Mouse (Mus musculus) limb, embryonic 13.5 days (tissue): Measurements from ENCODE around the gene Galntl6. TPM values are rescaled to one million over a fixed set of nuclear protein-coding genes. Genes with fewer than 3 reads are reported as not detected.
"Not testable (repeated sequence)": the region's sequence is repeated elsewhere in the genome, so short reads cannot be mapped to it uniquely, and the experiment has no call there.

Source experiments
- ATAC-seq: fragments of 200-750 bp; cut with Nextera tagmentation; 2 replicates; pipeline ENCODE4 v1.8.0; 2017; ENCODE audit warnings: low read depth, moderate number of reproducible peaks, moderate TSS enrichment; ENCODE audit not compliant: low FRiP score
- H3K27ac ChIP-seq: fragments of 300-500 bp; sonication (generic); 2 replicates; pipeline ENCODE4 v1.5.1; 2015; ENCODE audit warnings: inconsistent platforms, mild to moderate bottlenecking, moderate library complexity
- H3K27me3 ChIP-seq: fragments of 300-500 bp; sonication (generic); 2 replicates; pipeline ENCODE4 v1.6.1; 2015; ENCODE audit warnings: mild to moderate bottlenecking, inconsistent platforms
- H3K36me3 ChIP-seq: fragments of 300-500 bp; sonication (generic); 2 replicates; pipeline ENCODE4 v1.6.1; 2015; ENCODE audit warnings: inconsistent platforms, mild to moderate bottlenecking, moderate library complexity
- H3K4me1 ChIP-seq: fragments of 300-500 bp; sonication (generic); 2 replicates; pipeline ENCODE4 v1.6.1; 2015; ENCODE audit warnings: inconsistent platforms
- H3K4me2 ChIP-seq: fragments of 300-500 bp; sonication (generic); replicated peaks from 2 replicates; pipeline ENCODE4 v1.6.1; 2015; ENCODE audit warnings: inconsistent platforms, mild to moderate bottlenecking, moderate library complexity
- H3K4me3 ChIP-seq: fragments of 300-500 bp; sonication (generic); 2 replicates; pipeline ENCODE4 v1.5.1; 2015; ENCODE audit warnings: moderate library complexity, mild to moderate bottlenecking, inconsistent platforms
- H3K9ac ChIP-seq: fragments of 300-500 bp; sonication (generic); 2 replicates; pipeline ENCODE4 v1.6.1; 2015; ENCODE audit warnings: mild to moderate bottlenecking, inconsistent platforms
- H3K9me3 ChIP-seq: fragments of 300-500 bp; sonication (generic); 2 replicates; pipeline ENCODE4 v1.6.1; 2016; ENCODE audit warnings: inconsistent platforms
- WGBS: fragments of 180-500 bp; shearing (Covaris S2); methylation state at CpG from one replicate; pipeline ENCODE4 v1.1.7; 2015; 5-methylcytosine and 5-hydroxymethylcytosine counted together
- polyA plus RNA-seq: library from polyadenylated mRNA; unstranded; fragments of >200 nt; fragmentation: Nextera tagmentation; extraction: Ambion mirVana; gene quantifications from 2 replicates; pipeline ENCODE4 v1.2.1, GENCODE M21; 2015

Galntl6 gene
- polyA plus RNA-seq, 1 experiment from 2014 or later: 1.5 TPM

GRCm38 (mm10) chr8:58575346-58575745, 337.1 kb downstream of the Galntl6 start:
- no peaks in the 10 kb centered on the region for H3K36me3 ChIP-seq
- no peaks in the 10 kb centered on the region for H3K9me3 ChIP-seq
- no peaks in the 10 kb centered on the region for H3K27me3 ChIP-seq
- H3K4me2 ChIP-seq: no peak overlapping the region
- H3K27ac ChIP-seq: no peak overlapping the region
- WGBS: 79% methylated on average over 1 of the region's 1 CpGs
- no peaks in the 10 kb centered on the region for H3K4me1 ChIP-seq
- H3K4me3 ChIP-seq: no peak overlapping the region
- no peak for ATAC-seq
- H3K9ac ChIP-seq: no peak overlapping the region

DNA sequence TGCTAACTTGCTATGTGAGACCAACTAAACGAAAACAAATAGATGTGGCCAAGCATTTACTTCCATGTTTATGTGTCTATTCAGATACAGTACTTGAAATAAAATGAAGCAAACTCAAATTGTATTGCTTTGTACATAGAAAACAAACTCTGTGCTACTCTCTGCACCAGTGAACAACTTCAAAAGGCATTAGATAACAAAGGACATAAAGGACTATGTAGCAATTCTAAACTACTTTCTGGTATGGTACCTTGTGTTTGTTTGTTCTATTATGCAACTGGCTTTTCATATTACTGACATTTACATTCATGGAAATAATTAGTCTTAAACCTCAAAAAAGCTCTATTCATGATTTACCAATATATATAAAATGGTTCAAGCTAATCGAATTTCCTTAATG, 344.4 kb downstream of the Galntl6 start:
- no peak overlapping the region for H3K27ac ChIP-seq
- H3K36me3 ChIP-seq: no peaks in the 10 kb centered on the region
- no peak overlapping the region for H3K4me3 ChIP-seq
- WGBS: 72% methylated on average over 2 of the region's 2 CpGs
- ATAC-seq: no peak
- no peaks in the 10 kb centered on the region for H3K4me1 ChIP-seq
- no peaks in the 10 kb centered on the region for H3K27me3 ChIP-seq
- no peak overlapping the region for H3K4me2 ChIP-seq
- H3K9me3 ChIP-seq: no peaks in the 10 kb centered on the region
- no peak overlapping the region for H3K9ac ChIP-seq

GRCm38 (mm10) chr8:58566115-58566514, 346.3 kb downstream of the Galntl6 start:
- H3K9me3 ChIP-seq: no peaks in the 10 kb centered on the region
- WGBS: 58% methylated on average over 2 of the region's 2 CpGs
- H3K27ac ChIP-seq: no peak overlapping the region
- H3K27me3 ChIP-seq: no peaks in the 10 kb centered on the region
- no peak overlapping the region for H3K9ac ChIP-seq
- H3K4me1 ChIP-seq: no peaks in the 10 kb centered on the region
- H3K36me3 ChIP-seq: no peaks in the 10 kb centered on the region
- no peak overlapping the region for H3K4me2 ChIP-seq
- ATAC-seq: no peak
- H3K4me3 ChIP-seq: no peak overlapping the region

DNA sequence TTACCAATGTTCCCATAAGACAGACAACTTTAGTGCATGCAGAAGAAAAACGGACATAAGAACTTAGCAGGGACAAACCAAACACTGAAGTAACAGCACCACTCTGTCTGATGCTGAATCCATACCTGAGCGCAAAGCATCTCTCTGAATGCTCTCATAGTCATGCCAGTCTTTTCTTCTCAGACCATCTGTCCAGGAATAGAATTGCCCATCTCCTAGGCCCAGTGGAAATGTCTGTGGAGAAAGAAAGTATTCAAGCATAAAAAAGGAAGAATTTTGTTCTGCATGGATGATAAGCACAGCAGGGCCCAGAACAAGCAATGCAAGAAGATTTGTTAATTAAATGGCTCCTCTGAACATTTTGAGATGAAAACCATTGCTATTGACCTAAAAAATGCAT, 376.7 kb downstream of the Galntl6 start:
- Histone ChIP-seq H3K4me3 (no peak overlapping the region), H3K27me3 (no peaks in the 10 kb centered on the region), H3K36me3 (no peaks in the 10 kb centered on the region), H3K9me3 (no peaks in the 10 kb centered on the region), H3K27ac (no peak overlapping the region), H3K4me1 (no peaks in the 10 kb centered on the region), H3K9ac (no peak overlapping the region), H3K4me2 (no peak overlapping the region)
- no peak for ATAC-seq
- WGBS: 94% methylated on average over 2 of the region's 2 CpGs

DNA sequence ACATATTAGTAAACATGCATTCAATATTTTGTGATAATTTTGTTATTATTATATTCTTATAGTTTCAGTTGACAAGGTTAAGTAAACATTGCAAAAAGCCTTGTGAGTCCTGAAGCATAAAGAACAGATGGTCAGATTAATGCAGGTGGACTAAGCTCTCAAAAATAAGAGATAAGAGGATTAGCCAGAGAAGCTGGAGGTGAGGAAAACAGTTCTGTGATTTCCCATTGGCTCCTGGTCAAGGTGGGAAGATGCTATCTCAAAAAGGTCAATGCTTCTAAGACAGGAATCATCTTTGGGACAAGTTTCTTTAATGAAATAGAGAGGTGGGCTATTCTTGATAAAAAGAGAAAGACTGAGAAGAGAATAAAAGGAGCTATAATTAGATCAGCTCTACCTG, 377.8 kb downstream of the Galntl6 start:
- no peaks in the 10 kb centered on the region for H3K9me3 ChIP-seq
- H3K4me2 ChIP-seq: no peak overlapping the region
- no peak overlapping the region for H3K4me3 ChIP-seq
- no peak for ATAC-seq
- no peak overlapping the region for H3K9ac ChIP-seq
- no peaks in the 10 kb centered on the region for H3K36me3 ChIP-seq
- no peaks in the 10 kb centered on the region for H3K4me1 ChIP-seq
- no peaks in the 10 kb centered on the region for H3K27me3 ChIP-seq
- H3K27ac ChIP-seq: no peak overlapping the region

DNA sequence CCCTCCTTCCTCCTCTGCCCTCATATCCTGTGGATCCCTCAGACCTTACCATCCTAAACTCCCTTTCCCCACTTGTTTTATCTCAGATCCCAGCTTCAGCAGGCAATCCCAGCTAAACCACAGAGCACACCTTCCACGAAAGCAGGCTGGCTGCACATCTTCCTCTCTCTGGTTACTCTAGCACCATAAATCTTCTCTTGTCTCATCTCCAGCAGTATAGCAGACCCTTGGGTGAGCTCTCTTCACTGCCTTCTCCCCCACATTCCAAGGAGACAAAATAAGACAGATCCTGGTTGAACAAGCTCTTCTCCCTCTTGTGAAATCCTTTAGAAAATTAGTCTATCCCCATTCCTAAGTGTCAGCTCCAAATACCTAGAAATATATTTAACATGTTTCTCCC, 389.0 kb downstream of the Galntl6 start:
- Histone ChIP-seq H3K9me3 (no peaks in the 10 kb centered on the region), H3K27me3 (no peaks in the 10 kb centered on the region), H3K4me1 (no peaks in the 10 kb centered on the region), H3K27ac (no peak overlapping the region), H3K9ac (no peak overlapping the region), H3K4me2 (no peak overlapping the region), H3K4me3 (no peak overlapping the region), H3K36me3 (no peaks in the 10 kb centered on the region)
- WGBS: 10% methylated on average over 1 of the region's 1 CpGs
- no peak for ATAC-seq

GRCm38 (mm10) chr8:58521932-58522331, 390.5 kb downstream of the Galntl6 start:
- no peaks in the 10 kb centered on the region for H3K4me1 ChIP-seq
- H3K27ac ChIP-seq: no peak overlapping the region
- H3K9me3 ChIP-seq: no peaks in the 10 kb centered on the region
- H3K4me2 ChIP-seq: no peak overlapping the region
- no peak overlapping the region for H3K9ac ChIP-seq
- ATAC-seq: no peak
- no peaks in the 10 kb centered on the region for H3K36me3 ChIP-seq
- no peak overlapping the region for H3K4me3 ChIP-seq
- H3K27me3 ChIP-seq: no peaks in the 10 kb centered on the region

GRCm38 (mm10) chr8:58510516-58510915, 401.9 kb downstream of the Galntl6 start:
- Histone ChIP-seq H3K36me3 (no peaks in the 10 kb centered on the region), H3K9me3 (no peaks in the 10 kb centered on the region), H3K4me2 (no peak overlapping the region), H3K27me3 (no peaks in the 10 kb centered on the region), H3K27ac (no peak overlapping the region), H3K9ac (no peak overlapping the region), H3K4me1 (no peaks in the 10 kb centered on the region), H3K4me3 (no peak overlapping the region)
- ATAC-seq: no peak

DNA sequence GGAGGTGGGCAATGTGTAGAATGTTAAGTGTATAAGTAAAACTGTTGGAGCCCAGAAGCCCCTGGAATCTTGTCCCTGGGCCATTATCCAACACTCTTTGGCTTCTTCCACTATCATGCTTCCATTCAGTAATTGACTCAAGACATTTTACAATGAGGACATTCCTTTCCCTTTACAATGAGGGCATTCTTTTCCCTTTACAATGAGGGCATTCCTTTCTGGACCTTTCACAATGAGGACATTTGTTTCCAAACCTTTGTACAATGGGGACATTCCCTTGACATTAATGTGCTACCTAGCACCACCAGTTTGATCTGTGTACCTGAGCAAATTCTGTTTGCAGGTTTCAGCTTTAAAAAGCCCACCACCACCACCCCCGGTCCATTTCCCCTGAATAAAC, 403.4 kb downstream of the Galntl6 start:
- no peak overlapping the region for H3K4me2 ChIP-seq
- H3K9ac ChIP-seq: no peak overlapping the region
- no peaks in the 10 kb centered on the region for H3K4me1 ChIP-seq
- H3K9me3 ChIP-seq: no peaks in the 10 kb centered on the region
- no peak for ATAC-seq
- no peaks in the 10 kb centered on the region for H3K36me3 ChIP-seq
- no peak overlapping the region for H3K4me3 ChIP-seq
- no peak overlapping the region for H3K27ac ChIP-seq
- 81% methylated on average over 1 of the region's 1 CpGs for WGBS
- no peaks in the 10 kb centered on the region for H3K27me3 ChIP-seq

GRCm38 (mm10) chr8:58487099-58487498, 425.3 kb downstream of the Galntl6 start:
- no peak for ATAC-seq

GRCm38 (mm10) chr8:58463342-58463741, 449.1 kb downstream of the Galntl6 start:
- not testable (repeated sequence) for H3K27me3 ChIP-seq, H3K4me3 ChIP-seq, H3K4me1 ChIP-seq, H3K9me3 ChIP-seq, H3K27ac ChIP-seq, H3K9ac ChIP-seq, ATAC-seq, H3K4me2 ChIP-seq, H3K36me3 ChIP-seq
- 87% methylated on average over 2 of the region's 2 CpGs for WGBS

More at GRCm38 (mm10) chr8:58487099-58487498, 425.3 kb downstream of the Galntl6 start:
- H3K27me3 ChIP-seq: no peaks in the 10 kb centered on the region
- H3K4me2 ChIP-seq: no peak overlapping the region
- no peak overlapping the region for H3K9ac ChIP-seq
- no peaks in the 10 kb centered on the region for H3K9me3 ChIP-seq
- H3K4me3 ChIP-seq: no peak overlapping the region
- no peaks in the 10 kb centered on the region for H3K4me1 ChIP-seq
- WGBS: 69% methylated on average over 4 of the region's 4 CpGs
- H3K27ac ChIP-seq: no peak overlapping the region
- H3K36me3 ChIP-seq: no peaks in the 10 kb centered on the region

GRCm38 (mm10) chr8:58442696-58443095, 469.7 kb downstream of the Galntl6 start:
- no peak overlapping the region for H3K27ac ChIP-seq
- H3K36me3 ChIP-seq: no peaks in the 10 kb centered on the region
- H3K27me3 ChIP-seq: no peaks in the 10 kb centered on the region
- no peak overlapping the region for H3K9ac ChIP-seq
- H3K9me3 ChIP-seq: no peaks in the 10 kb centered on the region
- 81% methylated on average over 2 of the region's 2 CpGs for WGBS
- H3K4me3 ChIP-seq: no peak overlapping the region
- H3K4me1 ChIP-seq: no peaks in the 10 kb centered on the region
- ATAC-seq: no peak
- H3K4me2 ChIP-seq: no peak overlapping the region

- peak; percentile 28; the same call in 1 of the 2 replicates for ATAC-seq
- 26% methylated on average over 5 of the region's 5 CpGs for WGBS
Measured at GRCm38 (mm10) chr8:58418481-58418880, 494.0 kb downstream of the Galntl6 start.

More at GRCm38 (mm10) chr8:58418481-58418880, 494.0 kb downstream of the Galntl6 start:
- Histone ChIP-seq H3K4me1 (peaks cover 4% of the 10 kb centered on the region; the same call in 1 of the 2 replicates), H3K9me3 (no peaks in the 10 kb centered on the region), H3K27ac (no peak overlapping the region), H3K36me3 (no peaks in the 10 kb centered on the region), H3K4me2 (no peak overlapping the region), H3K9ac (no peak overlapping the region), H3K4me3 (no peak overlapping the region), H3K27me3 (no peaks in the 10 kb centered on the region)
